Mouse (Mus musculus) left cerebral cortex, postnatal 36 days (tissue): ENCODE results near the gene Fgfr1op2. TPM values are rescaled to one million over a fixed set of nuclear protein-coding genes. Genes with fewer than 3 reads are reported as not detected.
A peak's percentile ranks its signal among the peaks of the same experiment; 100 is the strongest.
"Not testable (repeated sequence)": the region's sequence is repeated elsewhere in the genome, so short reads cannot be mapped to it uniquely, and the experiment has no call there.

Source experiments
- DNase-seq, 2 experiments: peaks; one replicate each; pipeline ENCODE4 v3.0.0; 2021 to 2022; ENCODE audit warnings: low spot score in 2 of 2, mixed read lengths in 1 of 2
- intact Hi-C: fragments of 180-260 bp; cut with DNase I; formaldehyde crosslinking; loops from one replicate; pipeline ENCODE4 v1.15.1; 2025
- total RNA-seq, 2 experiments: library from RNA; stranded (reverse); gene quantifications; 2 replicates each; pipeline ENCODE4 v1.2.3; 2021

Gene Fgfr1op2
- total RNA-seq, result 100 to 1,000 TPM in 1 of 2 experiments, 10 to 100 TPM in 1; 98.7 to 113 TPM

DNA sequence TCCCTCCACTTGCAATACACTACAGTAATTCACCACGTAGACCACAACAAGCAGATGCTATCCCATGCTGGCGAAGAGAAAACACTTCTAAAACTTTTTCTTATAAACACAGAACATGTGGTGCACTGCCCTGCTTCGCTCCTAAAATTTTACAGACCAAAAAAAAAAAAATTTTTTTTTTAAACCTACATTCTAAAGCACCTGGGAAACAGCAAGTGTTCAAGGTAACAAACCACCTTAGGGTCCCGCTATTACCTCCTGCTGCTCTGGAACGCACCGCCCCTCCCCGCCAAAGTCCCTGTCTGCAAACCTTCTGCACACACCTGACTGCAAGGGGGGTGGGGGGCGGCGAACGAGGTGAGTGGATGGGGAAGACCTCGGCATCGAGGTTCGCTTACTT is at the start of gene Fgfr1op2:
Fgfr1op2 (plus strand) TSS at position 301 of the 400 bp plus-strand sequence.
- intact Hi-C loops, result loop anchor here (10.0 kb wide), 1 partner anchor 162 kb away; no protein-coding TSS in a partner anchor
- no peak for DNase-seq

DNA sequence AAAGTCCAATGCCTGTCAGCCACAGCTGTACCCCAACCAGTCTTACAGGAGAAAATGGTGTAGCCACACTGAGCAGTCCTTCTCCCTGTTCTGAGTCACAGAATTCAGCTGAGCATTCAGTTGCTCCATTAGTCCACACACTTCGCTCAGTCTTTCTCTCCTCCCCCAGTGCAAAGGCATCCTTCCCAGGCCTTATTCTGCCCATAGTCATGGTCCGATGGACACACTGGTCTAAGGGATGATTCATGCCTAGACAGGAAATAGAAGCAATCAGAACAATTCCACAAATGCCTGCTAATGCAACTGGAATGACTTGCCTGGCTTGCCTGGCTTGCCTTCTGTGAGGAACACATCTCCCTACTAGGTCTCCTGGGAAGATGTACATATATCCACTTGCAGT is 49.5 kb upstream of the Fgfr1op2 start:
- intact Hi-C loops, result no loop called here

DNA sequence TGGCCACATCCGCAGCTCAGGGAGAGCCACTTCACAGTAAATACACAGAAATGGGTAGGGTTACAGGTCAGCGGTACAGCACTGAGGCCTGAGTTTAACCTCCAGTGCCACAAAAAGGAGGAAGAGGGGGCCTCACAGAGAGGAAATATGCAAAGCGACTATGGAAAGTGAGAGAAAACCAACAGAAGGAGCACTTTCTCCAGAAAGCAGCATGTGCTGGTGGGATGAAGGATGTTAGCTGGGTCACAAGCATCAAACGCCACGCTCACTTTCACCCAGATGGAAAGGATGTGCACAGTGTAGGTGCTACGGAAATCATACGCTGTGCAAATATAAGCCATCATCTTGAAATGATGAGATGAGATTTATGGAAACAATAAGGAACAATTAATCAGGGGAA is 46.6 kb upstream of the Fgfr1op2 start:
- no peak for DNase-seq
- intact Hi-C loops, result no loop called here

More for the DNA sequence above, 49.5 kb upstream of the Fgfr1op2 start:
- DNase-seq, result no peak

DNA sequence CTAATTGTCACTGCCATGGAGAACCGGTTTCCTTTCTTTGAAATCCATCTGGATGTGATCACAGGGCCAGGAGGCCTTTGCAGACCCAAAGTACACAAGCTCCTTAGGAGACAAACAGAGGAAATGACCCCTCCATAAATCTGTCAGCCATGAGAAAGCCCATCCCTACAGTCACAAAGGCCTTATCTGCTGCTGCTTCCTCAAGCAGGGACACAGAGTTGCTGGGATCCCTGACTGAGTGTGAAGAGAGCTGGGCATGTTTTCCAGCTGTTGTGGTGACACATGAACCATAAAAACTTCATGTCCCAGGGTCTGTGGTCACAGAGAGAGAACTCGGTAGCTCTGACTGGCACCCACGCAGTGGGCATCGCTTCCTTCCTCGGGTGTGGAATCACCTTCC is 46.2 kb upstream of the Fgfr1op2 start:
- intact Hi-C loops, result no loop called here
- DNase-seq, result no peak

DNA sequence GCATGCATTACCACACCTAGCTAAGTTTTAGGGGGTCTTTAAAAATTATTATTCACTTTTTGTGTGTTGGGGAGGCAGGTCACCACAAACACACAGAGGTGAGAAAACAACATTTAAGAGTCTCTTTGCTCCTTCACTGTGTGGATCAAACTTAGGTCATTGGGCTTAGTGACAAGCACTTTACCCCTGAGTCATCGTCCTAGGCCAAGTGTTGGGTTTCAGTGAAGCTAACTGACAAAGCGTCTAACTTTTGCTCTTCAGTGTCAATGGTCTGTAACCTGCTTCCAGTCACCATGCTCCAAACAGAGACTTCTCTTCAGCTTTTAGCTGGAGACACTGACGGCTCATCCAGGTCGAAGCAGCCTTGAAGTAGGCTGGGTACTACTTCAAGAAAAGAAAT is 43.9 kb upstream of the Fgfr1op2 start:
- intact Hi-C loops, result no loop called here
- no peak for DNase-seq

DNA sequence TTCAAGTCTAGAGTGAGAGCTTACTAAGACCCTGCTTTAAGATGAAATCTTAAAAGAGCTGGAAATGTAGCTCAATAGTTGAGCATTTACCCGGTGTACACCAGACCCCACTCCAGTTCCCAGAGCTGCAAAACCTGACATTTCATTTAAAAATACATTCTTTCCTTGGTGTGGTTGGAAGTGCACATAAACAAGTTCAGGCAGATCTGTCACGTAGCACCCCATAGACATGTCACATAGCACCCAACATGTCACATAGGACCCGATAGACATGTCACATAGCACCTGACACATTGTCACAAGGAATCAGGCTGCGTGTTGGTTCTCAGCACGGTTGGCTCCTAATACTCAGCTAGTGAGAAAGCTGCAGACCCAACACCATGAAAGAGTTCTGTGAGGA is 41.5 kb upstream of the Fgfr1op2 start:
- DNase-seq, result no peak
- intact Hi-C loops, result no loop called here

DNA sequence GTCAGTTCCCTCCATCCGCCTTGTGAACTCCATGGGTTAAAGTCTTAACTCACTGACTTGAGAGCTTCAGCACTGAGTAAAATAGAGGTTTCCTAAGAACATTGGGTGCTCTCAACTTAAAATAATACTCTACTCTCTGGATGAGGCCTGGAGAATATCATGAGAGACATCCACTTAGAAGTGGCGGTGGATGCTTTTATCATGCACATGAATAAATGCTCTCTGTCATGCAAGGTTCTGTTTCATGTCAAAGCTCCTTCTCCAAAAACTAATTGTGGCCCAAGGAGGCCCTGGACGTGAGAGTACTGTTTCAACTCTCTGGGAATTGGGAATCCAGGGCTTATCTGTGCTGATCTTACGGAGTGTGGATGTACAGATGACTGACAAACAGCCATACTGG is 39.9 kb upstream of the Fgfr1op2 start:
- no peak for DNase-seq
- intact Hi-C loops, result no loop called here

DNA sequence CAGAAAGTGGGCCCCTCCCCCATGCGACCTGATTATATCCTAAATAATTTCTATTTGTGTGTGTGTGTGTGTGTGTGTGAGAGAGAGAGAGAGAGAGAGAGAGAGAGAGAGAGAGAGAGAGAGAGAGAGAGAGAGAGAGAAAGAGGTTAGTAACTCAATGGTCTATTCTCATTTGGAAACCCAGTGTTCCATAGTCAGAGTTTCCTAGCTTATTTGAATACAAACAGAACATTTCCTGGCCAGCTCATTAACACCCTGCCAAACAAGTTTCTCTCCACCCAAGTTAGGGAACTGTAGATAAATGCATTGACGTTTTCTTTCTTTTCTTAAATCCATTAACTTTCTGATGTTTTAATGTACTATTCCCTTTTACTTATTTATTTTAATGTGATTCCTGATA is 38.9 kb upstream of the Fgfr1op2 start:
- no peak for DNase-seq
- intact Hi-C loops, result no loop called here

DNA sequence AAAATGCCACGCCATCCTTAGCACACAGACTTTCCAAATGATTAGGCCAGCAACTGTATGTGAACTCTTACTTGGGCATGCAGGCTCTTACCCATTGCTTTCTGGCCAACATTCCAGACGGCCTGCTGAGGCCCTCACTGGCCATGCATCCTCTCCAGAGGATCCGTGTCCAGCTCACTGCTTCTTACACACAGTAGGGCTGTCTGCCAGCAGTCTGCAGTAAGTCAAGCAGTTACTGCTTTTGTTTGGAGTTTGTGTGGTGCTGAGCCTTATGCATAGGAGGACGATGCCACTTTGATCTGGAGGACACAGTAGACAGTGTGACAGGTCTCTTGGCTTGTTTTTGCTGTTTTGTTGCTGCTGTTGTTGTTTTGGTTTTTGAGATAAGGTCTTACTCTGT is 38.3 kb upstream of the Fgfr1op2 start:
- no peak for DNase-seq
- intact Hi-C loops, result no loop called here

DNA sequence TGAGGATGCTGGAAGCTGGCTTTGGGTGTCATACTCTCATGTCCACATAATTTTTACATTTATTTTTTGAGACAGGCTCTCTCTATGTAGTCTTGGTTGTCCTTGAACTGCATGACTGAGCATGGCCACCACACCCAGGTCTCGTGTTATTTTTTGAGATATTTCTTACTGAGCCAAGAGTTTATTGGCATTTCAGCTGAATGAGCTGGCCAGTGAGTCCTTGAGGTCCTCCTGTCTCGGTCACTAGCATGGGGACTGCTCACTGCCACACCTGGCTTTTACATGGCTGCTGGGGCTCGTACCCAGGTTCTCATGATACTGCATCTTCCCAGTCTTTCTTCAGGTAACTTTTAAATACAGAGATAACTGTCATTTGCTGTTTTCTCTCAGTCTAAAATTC is 36.6 kb upstream of the Fgfr1op2 start:
- DNase-seq, result no peak
- intact Hi-C loops, result no loop called here

DNA sequence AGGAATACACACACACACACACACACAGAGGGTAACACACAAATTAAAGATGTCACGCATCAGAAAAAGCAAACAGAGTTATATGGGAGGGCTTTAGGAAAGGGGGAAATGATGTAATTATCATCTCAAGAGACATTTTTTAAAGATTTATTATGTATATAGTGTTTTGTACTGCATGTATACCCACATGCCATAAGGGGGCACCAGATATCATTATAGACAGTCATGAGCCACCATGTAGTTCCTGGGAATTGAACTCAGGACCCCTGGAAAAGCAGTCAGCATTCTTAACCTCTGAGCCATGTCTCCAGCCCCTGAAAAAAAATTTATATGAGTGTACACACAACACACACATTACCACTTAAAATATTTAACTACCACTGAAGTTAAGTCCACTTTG is 32.4 kb upstream of the Fgfr1op2 start:
- no peak for DNase-seq
- intact Hi-C loops, result no loop called here

DNA sequence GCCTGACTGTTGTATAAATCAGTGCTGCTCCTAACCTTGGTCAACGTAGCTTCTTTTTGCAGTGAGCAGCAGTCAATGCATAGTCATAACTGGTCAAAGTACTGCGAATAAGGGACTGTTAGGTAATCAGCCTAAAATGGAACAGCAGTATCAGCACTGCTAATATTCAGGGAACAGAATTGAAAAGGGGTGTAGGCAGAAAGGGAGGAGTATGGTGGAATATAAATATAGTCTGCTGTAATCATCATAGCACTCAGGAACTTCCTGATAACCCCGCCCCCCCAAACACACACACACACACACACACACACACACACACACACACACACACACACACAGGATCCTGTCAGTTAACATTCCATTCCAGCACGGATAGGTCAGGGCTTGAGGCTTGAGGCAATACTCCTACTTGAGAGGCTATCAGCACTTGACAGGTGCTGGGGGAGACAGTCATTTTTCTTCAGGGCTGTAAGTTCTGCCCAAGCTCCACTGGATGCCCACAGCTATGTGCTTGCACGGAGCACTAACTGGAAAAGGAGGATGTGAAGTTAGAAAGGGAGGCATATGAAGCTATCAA is 31.6 kb upstream of the Fgfr1op2 start:
- no peak for DNase-seq
- intact Hi-C loops, result no loop called here

DNA sequence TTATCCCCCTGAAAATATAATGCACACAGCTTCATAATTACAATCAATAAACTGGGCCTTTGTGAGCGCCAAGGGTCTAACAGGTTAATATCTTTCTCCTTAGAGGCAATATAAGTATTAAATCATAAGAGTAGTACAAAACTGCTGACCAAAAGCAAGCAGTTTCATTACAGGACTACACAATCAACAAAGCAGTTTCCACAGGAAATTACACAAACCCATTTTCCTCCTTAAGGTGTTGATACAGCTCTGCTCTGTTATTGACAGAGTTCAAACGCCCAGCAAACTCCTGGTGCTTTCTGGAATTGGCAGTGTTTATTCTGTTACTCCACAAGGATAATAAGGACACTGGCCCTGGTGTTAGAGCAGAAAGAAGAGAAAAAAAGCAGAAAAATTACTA is 26.6 kb upstream of the Fgfr1op2 start:
- no peak for DNase-seq
- intact Hi-C loops, result no loop called here

DNA sequence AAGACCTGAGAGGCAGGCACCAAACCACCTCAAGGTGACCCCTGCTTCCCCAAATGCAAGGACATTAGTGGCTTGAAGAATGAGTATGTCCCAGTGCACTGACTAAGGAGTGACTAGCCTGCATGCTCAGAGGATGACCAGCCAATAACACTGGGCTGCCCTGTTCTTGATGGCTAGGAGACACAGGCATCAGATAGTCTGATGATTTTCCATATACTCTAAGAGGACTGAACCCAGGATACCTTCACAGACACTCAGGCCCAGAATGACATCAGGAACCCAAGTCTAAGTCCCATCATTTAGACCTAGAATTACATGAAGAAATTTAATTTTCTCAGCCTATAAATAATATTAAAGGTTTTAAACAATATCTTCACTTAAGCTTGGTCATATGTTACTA is 25.7 kb upstream of the Fgfr1op2 start:
- DNase-seq, result no peak
- intact Hi-C loops, result no loop called here

DNA sequence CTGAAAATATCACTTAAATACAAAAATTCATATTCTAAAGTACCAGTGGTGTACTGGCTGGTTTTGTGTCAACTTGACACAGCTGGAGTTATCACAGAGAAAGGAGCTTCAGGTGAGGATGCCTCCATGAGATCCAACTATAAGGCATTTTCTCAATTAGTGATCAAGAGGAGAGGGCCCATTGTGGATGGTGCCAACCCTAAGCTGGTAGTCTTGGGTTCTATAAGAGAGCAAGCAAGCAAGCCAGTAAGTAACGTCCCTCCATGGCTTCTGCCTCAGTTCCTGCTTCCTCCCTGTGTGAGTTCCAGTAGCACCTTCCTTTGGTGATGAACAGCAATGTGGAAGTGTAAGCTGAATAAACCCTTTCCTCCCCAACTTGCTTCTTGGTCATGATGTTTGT is 14.5 kb upstream of the Fgfr1op2 start:
- intact Hi-C loops, DNase-seq: not testable (repeated sequence)

DNA sequence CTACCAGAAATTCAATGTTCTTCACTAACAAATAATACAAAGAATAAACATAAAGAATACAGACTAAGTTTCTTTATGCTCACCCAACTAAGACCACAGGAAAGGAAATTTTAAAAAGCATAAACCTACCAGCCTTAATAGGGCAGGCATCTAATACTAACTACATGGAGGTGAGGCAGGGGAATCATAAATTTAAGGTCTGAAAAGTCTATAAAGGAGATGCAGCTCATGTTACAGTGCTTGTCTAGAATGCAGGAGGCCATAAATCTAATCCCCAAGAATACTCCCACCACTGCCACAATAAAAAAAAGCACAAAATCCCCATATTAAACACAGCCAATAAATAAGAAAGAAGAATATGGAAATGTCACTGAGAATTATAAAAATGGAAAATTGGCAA is 4.9 kb upstream of the Fgfr1op2 start:
- DNase-seq, result no peak
- intact Hi-C loops, result loop anchor here (10.0 kb wide), 1 partner anchor 157 kb away; no protein-coding TSS in a partner anchor

DNA sequence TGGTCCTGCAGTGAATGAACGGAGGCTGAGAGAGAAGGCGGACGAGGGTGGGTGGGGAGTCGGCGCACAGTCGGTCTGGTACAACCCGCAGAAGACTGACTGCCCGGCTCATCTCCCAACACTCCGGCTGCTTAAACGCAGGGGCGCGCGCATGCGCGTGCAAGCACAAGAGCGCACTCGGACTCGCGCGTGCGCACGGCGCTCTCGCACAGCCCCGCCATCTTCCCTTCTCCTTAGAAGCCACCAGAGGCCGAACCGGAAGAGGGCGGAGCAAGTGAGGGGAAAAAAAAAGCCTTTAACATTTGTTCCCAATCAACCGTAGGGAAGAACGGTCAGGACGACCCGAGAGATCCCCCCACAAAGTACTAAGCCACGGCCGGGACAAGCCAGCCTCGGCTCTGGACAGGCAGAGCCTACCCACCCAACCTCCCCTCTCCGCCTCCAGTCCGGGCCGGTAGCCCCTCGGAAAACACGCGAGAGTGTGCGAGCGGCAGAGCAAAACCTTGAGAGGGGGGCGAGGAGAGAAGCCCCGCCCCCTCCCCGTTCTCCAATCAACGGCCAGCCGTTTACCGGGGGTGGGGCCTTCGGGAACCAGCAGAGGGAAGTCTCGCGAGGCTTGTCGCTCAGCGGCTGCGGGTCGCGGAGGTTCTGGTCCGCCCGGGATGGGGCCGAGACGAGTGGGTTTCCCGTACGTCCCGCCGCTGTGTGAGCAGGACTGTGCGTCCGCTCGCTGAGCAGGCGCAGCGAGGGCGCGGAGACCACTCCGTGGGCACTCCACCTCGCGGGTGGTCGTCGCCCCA is 507 bp downstream of the Fgfr1op2 start, which contains the start of gene Ints13:
Ints13 (minus strand) TSS at position 526 of the 800 bp plus-strand sequence.
- peak; percentile 95 to 96 for DNase-seq
- intact Hi-C loops, result loop anchor here (10.0 kb wide), 1 partner anchor 163 kb away; no protein-coding TSS in a partner anchor

DNA sequence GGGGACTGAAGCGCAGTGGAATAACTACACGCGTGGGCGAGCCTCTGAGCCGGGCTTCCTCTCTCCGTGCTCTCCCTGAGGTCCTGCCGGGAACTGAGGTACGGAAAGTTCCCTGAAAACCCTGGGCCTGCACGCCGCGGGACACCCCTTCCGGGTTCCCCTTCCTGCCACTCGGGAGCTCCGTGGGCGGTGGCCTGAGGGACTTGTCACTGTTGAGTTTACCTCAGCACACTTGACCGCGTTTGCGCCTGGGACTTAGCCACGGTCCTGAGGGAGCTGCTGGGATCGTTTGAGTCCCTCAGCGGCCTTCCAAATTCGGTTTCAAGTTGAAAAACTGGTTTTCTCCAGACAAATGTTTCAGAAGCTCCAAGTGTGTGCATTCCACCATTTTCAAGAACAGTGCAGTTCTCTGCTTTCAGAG is 1.1 kb downstream of the Fgfr1op2 start:
- DNase-seq, result no peak
- intact Hi-C loops, result loop anchor here (10.0 kb wide), 1 partner anchor 163 kb away; no protein-coding TSS in a partner anchor

DNA sequence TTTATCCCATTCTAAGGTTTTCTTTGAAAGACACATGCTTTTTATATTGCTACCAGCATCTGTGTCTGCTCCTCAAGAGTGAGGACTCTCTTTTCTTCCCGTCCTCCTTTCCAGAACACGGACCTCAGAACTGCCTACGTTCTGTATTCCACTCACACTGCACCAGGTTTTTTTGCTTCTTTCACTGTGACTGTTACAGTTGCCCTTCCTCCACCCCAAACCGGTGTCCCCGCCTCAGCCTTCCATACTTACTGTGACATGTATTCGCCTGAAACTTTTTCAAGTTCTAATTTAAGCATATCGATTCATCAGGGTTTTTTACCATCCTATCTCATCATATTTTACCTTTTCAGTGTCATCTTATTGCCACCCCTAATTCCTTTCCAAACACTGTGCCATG is 1.6 kb downstream of the Fgfr1op2 start:
- intact Hi-C loops, result loop anchor here (10.0 kb wide), 1 partner anchor 164 kb away; no protein-coding TSS in a partner anchor
- DNase-seq, result peak; percentile 19 to 38

DNA sequence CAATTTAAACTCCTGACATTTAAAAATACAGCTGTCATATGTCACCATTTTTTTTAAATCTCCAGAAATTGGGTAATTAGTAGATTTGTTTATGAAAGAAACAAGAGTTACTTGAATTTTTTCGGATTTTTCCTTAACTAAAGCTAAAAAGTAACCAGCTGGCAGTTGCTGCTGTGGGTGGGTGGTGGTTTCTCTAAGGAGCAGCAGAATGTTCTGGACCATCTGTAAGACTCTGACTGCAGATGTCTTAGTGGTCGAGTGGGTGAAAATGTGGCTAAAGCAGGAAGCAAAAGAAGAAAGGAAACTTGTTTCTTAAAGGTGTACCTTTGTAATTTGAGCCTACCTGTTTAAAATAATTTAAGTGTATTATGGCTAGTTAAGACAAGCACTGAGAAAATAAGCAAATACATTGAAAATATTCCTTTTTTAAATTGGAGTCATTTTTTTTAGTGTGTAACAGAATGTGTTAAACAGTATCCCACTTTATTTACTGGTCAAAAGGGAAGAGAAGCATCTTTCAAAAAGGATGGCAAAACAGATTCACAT is 3.5 kb downstream of the Fgfr1op2 start:
- intact Hi-C loops, result loop anchor here (5.0 kb wide), 1 partner anchor 52 kb away; no protein-coding TSS in a partner anchor
- DNase-seq, result peak; percentile 61
